Mouse (Mus musculus): ENCODE measurements at regions not wholly inside any gene's neighbourhood (a gene's known extent, or its start where the extent isn't known, plus 50 kb on each side); places are given as distances from the start of the nearest gene placed in this dataset.

DNA sequence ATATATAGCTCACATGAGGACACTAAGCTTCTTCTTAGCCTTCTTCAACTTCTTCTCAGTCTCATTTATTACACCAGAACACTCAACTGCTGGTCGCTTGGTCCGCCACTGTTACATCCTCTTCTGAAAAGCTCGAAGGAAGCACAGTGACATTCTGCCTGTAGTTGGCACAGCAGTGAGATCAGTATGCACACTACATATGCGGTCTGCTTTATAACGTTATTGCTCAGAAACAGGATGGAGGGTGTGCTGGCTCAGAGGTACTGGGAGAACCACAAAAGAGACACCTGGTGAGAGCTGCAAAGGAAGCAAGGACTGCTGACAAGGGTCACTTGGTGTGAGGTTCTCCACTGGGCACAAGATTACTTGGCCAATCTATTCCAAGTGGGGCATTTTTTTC is 179.5 kb downstream of the Ets1 start:
- DNase-seq (ENCODE audit: low read depth, low spot score): no peak

DNA sequence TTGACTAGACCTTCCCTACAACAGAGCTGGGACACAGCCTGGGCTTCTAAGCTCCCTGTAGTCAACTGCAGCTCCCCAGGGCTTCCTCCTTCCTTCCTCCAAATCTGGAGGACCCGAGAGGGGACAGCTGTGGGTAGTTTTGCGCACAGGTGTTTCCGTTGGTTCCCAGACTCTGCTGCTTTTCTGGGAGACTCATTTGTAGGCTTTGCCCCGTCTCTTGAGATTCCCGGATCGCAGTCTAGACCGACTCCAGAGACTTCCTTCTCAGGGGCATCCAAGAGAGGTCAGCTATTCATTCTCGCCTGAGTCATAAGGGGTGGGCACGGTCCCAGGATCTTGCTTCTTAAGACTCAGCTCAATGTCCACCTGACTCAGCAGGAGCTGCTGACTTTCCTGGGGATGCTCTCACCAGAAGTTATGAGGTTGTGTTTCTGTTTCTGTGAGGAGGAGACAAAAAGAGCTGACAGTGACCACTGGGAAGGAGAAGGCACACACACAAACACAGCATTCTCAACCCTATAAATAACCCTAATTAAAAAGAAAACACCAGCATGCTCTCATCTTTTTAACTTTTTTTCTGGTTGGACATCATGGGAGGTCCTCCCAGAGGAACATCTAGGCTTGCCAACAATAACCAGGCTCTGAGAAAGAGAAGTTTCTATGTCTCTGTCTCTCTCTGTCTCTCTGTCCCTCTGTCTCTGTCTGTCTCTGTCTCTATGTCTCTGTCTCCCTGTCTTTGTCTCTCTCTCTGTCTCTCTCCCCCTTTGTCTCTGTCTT is 180.8 kb downstream of the Ets1 start:
- DNase-seq (ENCODE audit: low read depth, low spot score): no peak

DNA sequence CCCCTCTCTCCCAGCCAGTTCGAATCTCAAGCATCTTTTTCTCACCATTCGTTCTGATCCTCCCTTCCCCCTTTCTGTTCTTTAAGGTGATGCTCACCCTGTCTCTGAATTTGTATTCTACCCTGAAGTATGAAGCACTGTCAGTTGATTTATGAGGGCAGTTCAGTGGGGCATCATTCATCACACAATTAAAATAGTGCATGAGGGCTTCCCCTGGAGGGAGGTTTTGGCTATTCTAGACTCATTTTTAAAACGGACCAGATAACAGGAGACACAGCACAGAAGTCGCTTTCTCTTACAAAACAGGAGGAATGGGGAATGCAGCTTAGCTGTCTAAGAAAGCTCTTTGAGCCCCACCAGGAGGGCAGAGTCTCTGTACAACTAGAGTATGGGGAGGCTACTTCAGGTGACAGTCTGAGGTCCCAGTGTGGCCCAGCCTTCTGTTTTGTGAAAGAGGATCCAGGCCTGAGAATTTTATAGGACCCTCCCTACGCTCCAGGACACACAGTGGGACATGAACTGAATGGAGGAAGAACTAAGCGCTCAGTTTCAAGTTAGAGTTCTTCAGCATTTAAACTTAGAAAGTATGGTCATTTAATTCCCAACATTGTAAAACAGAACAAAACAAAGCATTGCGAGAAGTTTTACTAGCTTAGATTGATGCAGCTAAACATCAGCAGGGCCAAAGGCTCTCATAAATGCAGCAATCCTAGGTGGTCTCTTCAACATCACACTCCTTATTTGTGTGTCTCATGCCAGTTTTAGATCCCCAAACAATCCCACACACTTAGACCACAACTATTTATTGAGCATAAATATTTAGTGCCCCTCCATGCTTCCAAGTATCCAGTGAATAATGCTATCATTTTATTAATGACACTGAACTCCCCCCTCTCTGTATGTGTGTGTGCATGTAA is 181.7 kb downstream of the Ets1 start:
- DNase-seq (ENCODE audit: low read depth, low spot score): no peak

DNA sequence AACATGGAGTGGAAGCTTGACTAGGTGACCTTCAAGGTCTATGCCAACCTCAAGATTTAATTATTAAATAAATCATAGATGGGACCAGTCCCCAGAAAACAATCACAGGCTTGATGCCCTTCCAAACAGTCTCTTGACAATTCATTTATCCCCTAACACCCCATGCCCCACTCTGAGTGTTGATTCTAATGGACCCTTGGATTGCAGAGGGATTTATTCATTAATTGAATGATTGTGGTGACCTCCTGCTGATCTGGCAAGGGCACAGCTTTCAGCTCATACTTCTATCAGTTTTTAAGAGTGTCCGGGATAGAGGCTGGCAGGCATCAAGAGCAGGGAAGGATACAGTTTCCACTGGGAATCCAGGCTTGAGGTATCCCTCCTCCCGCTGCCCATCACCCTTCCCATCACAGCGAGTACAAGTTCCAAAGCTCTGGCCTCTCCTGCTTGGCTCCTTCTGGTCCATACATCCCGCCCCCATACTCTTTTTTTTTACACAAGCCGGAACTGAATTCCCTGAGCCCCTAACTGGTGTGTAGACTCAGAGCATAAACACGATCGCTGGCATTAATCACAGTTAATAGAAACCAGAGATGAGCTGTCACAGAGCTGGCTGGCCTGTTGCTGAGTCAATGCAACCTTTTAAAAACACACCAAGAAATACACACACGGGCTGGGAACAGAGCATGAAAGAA is 187.6 kb downstream of the Ets1 start:
- DNase-seq (ENCODE audit: low read depth, low spot score): no peak

DNA sequence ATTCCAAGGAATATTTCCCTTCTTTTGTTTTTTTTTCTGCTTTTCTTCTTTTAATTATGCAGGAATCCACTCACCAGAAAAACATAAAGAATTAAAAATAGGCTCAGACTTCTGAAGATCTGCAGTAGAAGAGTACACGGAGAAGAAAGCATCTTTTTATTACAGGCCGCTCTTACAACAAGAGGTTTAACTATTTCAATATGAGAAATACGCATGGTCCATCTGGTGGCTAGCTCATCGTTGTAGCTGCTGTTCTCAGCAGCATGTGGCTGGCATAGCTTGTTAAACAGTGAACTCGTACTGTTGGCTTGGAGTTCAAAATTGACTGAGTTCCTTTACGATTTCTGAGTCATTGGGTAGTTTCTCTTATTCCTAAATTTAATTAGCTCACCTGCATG is 188.1 kb downstream of the Ets1 start:
- DNase-seq (ENCODE audit: low read depth, low spot score): no peak

DNA sequence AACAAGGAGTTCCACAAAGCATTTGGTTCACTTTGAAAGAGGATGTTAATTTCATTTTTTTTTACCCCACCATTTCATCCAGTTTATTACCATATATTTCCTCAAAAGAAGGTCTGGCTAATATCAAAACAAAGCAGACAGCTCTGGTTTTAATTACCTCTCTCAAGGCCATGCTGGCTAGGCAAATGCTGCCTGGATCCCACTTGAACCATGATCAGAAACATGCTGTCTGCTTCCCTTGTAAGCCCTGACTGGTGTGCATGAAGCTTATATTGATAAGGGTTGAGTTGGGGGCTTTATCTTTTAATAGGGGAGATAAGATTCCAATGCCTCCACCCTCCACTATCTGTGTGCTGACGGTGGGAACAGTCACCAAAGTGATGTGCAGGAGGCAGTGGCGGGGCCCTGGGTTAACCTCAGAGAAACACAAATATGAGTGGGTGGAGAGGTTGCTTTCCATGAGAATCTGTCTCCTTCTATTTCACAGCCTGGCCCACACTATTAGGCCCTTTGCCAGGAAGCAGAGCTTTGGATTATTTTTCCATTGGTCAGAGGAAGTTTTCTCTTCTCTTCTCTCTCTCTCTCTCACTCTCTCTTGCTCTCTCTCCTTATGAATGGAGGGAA is 194.4 kb downstream of the Ets1 start:
- DNase-seq (ENCODE audit: low read depth, low spot score): no peak

DNA sequence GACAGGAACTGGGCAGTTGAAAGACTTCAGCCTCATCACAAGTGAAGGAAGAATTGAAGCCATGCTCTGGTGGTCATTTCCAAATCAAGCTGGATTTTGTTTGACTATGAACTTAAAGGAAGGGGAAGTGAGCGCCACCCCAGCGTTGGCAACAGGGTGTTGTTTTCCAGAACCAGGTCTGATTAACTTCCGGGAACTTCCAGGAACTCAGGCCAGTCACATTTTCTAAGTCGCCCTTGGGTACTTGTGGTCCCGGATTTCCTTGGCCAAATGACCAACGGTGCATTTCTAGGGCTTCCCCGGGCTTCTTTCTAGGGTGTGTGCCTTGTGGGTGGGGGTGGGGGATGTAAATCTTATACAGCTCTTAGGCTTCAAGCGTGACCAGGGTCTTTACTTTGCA is 197.4 kb downstream of the Ets1 start:
- DNase-seq (ENCODE audit: low read depth, low spot score): no peak

DNA sequence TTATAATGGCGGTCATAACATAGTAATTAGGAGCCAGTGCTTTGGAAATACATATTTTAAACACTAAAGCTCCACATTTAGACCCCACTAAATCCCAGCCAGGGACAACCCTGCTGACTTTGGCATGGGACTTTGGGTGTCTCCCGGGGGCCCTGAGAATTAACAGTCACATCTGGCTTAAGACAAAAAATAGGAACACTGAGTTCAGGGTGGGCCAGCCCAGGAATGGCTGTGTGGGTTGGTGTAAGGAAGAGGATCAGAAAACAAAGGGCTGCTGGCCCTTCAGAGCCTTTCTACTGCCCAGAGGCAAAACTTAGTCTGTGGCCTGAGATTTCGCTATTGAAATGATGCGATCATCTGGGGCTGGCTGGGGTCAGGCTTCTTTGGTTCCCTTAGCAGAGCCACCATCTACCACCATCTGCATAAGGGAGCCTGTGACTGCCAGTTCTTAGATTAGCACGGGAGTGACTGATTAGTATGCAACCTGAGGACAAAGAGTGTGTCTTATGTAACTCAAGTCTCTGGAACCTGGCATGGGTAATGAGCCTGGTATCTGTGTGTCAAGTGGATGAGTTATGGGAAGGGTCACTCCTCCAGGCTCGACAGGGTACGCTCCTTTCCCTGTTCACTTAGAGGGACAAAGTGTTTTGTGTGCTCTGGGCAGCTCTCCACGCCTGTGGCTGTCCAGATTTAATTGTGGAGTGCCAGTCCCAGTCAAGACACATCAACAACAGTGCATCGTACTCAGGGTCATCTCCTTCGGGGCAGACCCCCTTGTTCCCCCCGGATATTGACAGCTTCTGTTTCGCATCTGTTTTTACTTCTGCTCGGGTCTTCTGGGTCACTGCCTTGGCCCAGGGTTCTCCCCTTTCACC is 199.0 kb downstream of the Ets1 start:
- no peak for DNase-seq (ENCODE audit: low read depth, low spot score)

DNA sequence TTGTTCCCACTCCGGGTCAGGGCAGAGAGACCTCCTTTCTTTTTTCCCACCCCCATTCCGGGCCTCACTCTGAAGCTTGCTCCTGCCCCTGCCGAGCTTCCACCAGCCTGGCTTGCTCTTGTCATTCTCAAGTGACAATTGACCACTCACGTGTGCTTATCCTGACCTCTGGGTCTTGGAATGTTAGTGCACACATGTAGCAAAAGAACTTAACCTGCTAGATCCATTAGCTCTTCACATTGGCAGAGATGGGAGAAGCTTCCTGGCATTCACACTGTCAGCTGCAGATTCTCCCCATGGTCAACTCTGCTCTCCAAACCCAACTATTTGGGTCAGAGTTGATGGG is 199.6 kb downstream of the Ets1 start:
- DNase-seq (ENCODE audit: low read depth, low spot score): no peak

DNA sequence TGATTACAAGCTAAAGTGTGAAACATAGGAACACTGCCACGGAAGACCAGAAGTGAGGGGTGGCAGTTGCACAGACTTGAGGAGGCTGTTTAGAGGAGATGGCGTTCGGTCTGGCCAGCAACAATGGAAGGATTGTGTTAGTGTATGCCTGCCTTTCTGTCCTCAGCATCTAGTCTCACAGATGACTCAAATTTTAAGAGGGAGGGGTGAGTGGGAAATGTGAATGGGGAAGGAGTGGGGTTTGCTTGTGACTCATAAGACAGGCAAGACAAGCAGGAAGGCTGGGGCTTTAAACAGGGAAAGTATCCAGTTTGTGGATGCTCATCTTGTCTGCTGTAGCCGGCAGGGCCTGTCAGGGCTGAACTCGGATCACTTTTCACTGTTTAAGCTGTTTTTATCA is 200.3 kb downstream of the Ets1 start:
- no peak for DNase-seq (ENCODE audit: low read depth, low spot score)

DNA sequence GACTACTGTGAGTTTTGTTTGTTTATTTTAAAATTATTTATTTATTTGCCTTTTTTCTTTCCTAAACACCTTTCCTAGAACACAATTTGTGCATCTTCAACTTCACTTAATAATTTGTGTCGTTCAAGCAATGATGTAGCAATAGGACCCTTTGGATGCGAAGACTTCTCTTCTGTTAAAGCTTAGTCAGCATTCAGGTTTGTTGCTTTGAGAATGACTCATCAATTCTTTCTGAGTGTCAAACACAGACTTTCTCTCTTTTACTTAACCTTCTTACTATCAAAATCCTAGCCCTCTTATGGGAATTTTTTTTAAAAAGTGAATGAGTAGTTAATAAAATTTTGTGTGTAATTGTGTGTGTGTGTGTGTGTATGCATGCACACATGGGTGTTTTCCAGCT is 211.3 kb downstream of the Ets1 start:
- no peak for DNase-seq (ENCODE audit: low read depth, low spot score)

DNA sequence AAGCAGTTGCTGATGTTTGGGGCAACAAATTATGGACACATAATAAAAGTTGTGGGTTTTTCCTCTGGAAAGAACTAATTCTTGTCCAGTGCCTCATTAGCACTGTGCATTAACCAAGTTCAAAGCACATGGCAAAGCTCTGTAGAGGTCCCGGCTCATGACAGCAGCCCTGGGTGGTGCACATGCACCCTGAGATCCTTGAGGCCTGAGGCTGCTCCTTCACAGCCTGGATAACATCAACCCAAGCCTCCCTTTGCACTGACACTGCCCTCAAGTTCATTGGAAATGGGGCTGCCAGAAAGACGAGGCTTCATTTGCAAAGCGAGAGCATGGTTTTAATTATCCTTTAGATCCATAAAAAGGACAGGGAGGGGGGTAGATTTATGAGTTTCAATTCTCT is 216.3 kb downstream of the Ets1 start:
- DNase-seq (ENCODE audit: low read depth, low spot score): no peak

DNA sequence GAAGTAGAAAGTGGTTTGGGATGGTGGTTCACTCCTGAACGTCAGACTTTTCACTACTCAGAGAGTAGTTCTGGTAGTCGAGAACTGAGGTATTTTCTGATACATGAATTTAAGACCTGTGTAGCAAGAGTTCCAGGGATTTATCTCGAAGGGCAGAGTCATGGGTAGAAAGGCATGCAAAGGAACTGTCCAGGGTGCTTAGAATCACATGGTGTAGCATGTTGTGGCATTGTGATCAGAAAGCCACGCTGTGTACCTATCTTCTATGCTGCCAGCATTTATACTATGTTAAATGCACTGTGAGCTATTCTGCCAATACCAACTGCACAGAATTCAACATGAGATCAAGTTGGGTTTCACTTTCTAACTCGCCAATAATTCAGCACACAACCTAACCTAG is 227.3 kb downstream of the Ets1 start:
- peak; percentile 35 for DNase-seq (ENCODE audit: low read depth, low spot score)

DNA sequence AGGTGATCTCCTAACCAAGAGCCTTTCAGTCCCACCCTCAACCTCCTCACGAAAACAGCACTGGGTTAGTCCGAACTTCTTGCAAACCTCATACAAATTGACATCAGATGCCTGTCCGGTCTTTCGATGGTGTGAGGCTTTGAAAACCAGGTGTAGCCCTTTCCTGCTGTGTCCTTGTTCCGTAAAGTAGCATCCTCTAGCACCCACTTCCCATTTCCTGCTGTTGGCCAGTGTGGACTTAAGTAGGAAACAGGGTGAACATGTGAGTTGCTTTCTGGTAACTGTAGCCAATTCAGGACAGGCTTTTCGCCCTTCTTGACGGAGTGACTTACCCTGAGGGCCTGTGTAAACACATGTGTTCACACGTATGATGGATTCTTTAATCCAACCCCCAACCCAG is 232.9 kb downstream of the Ets1 start:
- DNase-seq (ENCODE audit: low read depth, low spot score): no peak

DNA sequence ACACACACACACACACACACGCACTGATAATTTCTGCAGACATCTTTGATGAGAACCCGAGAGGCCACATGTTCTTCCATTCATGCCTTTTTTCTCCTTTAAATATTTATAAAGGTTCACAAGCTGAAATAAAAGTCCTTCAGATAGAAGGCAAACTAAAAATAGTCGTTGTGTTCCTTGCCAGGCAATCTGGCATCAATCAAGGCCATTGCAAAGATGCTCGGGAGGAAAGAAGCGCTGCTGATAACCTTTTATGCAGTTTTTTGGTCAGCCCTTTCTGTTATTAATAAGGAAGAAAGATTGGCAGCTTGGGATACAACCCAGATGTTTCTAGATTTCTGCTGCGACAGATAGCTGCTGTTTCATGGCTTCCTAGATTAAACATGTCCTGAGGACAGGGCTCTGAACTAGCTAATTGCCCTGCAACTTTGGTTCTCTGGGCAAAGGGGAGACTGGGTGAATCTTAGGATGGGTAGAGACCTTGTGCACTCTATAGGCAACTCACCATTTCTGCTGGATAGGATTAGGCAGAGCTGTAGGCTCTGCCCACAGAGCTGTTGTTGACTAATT is 238.4 kb downstream of the Ets1 start:
- no peak for DNase-seq (ENCODE audit: low read depth, low spot score)

DNA sequence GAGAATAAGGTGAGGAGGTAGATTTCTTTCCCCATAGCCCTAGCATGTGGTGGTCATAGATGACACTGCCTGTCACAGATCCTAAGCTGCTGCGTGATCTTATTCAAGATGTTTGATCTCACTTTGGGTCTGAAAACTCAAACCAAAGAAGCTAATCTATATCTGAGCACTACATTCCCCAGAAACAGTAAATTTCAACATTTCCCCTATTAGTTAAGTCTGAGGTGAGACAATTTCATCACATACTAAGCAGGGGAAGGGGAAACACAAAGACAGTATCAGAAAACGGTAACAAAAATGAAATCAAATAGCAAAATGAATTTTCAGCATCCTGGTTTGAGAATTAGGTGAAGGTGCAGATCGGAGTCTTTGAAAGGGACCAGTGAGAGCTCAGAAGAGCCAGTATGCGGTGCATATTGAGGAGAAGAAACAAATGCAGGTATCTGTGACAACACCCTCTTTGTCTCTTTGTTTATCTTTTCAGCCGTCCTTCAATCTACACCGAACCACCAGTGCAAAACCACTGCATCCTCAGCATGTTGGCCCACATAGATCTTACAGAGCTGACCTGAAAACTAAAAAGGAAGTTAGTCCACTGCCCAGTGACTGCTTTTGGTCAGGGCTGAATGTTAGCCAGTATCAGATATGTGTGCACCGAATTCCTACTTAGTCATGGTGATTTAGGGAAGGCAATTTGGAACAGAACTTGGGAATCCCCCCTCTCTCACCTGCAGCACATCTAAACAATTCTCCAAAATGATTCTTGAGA is 247.0 kb downstream of the Ets1 start:
- DNase-seq (ENCODE audit: low read depth, low spot score): no peak

DNA sequence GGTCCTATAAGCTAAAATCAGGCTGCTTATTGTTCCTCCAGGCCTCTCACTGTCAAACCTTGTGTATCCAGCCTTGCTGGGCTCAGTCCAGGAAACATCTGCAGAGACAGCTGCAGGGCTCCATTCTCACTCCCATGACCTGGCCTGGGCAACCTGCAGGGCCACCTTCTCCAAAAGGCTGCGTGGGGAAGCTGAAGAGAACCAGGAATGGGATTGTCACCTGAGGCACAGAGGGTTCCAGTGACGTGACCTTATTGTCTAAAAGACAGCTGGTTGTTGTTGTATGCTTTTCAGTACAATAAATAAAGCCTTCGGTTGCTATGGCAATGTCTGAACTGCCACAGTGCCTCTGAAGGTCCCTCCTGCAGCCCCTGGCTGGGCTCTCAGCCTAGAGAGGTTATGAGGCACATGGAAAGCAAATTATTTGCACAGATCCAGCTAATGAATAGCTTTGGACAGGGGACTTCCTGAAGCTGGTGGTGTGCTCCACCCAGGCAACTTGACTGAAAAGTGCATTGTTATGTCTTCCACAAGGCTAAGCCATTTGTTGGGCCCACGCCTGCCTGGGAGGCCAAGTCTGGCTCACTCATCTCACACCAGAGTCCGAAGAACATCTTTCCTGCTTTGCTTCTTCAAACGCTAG is 250.1 kb downstream of the Ets1 start:
- peak; percentile 44 for DNase-seq (ENCODE audit: low read depth, low spot score)

DNA sequence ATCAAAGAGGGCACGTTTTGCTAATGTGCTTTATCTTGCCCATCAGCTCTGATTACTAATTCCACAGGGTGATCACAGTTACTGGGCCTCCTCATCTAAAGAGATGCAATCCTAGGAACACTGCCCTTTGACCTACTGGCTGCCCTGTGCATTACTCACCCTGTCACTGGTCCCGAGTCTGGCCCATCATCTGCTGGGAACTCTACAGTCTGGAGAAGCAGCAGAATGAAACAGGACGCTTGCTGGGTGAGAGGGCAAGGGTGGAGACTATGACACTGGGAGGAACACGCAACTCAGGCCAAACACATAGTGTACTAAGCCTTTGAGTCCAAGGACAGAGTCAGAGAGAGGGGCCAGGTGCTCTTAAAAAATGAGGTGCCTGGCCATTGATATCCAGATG is 263.8 kb downstream of the Ets1 start:
- DNase-seq (ENCODE audit: low read depth, low spot score): no peak

DNA sequence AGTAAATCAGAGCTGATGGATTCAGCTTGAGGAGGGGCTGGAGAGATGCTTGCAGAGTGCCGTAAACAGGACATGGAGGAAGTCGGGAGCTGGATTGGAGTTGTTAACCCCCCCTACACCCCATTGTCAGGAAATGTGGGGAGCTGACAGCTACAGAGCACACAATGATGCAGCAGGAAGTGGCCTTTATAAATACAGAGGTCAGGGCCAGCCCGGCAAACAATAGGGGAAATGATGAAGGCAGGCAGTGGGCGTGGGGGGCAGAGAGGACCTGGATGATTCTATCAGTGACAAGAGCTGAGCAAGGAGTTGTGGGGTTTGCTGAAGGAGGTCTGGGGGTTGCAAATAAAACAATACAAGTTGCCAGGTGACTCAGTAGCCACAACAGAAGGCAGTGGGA is 265.3 kb downstream of the Ets1 start:
- no peak for DNase-seq (ENCODE audit: low read depth, low spot score)

Measured in ZHBTc4 (cell line).